Mouse (Mus musculus): ENCODE results near the gene 6430531B16Rik. TPM values are rescaled to one million over a fixed set of nuclear protein-coding genes. Genes with fewer than 3 reads are reported as not detected.

The 6430531B16Rik gene
- total RNA-seq, 2 experiments from 2014 or later, result 1.0 to 1.4 TPM

DNA sequence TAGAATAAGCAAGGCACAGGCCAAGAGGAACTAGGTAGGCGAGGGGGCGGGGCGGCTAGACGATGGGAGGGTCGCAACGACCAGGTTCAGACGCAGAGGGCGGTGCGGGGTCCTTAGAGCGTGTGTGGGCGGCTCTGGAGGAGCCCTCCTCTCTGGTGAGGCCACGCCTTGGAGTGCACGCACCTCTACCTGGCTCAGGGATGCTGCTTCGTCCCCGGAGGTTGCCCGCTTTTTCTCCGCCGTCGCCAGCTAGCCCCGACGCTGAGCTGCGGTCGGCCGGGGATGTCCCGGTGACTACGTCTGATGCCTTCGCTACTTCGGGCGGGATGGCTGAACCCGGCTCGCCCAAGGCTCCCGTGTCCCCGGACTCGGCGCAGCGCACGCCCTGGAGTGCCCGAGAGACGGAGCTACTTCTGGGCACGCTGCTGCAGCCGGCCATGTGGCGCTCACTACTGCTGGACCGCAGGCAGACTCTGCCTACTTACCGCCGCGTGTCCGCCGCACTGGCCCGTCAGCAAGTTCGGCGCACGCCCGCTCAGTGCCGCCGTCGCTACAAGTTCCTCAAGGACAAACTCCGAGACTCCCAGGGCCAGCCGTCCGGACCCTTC, 34.8 kb downstream of the 6430531B16Rik start, which contains the start of gene Utf1:
Utf1 (plus strand) TSS at position 116 of the 608 bp plus-strand sequence.
- no peak for DNase-seq (ENCODE audit: extremely low spot score in 1 of 2, low spot score in 1 of 2)

DNA sequence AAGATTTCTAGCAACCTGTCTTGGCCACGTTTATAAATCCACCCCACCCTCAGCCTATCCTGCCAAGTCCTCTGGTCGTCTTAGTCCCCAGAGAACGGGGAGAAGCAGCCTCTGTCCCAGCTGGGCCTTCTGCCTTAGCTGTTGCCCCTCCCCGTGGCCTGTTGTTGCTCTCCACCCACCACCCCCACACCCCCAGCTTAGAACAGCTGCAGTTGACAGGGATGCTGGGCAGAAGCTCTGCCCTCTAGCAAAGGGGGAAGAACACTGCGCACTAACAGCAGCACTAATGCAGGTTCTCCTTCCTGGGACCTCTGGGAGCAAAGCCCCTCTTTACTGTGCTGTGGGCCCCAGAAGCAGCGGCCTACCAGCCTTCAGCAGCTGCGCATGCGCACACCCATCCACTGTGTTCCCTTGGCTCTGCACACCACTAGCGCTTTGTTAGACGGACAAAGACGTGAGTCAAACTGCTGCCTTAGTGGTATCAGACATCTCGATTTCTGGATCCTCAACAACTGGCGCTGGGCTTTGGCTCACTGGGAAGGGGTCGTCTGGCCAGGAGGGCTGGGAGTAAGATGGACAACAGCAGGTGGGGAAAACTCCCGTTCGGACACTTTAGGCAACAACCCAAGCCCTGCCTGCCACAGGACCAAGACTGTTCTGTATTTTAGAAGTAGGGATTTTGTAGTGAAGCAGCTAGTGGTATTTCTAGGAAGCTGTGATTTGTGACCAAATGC, 37.9 kb downstream of the 6430531B16Rik start:
- DNase-seq (ENCODE audit: extremely low spot score in 1 of 2, low spot score in 1 of 2), result no peak

DNA sequence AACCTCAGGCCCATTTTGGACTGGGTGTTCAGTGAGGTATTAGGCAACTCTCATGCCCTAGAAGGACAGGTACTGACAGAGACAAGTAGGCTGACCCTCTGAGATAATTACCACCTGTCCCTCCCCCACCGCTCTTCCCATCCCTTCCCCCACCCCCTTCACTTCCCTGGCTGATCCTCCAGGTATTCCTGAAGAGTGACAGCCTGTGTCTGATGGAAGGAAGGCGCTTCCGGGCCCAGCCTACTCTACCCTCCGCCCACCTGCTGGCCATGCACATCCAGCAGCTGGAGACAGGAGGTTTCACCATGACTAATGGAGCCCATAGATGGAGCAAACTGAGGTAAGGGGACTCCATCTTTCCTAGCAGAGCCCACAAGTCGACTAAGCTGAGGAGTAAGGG, 40.7 kb downstream of the 6430531B16Rik start:
- DNase-seq (ENCODE audit: extremely low spot score in 1 of 2, low spot score in 1 of 2), result no peak

DNA sequence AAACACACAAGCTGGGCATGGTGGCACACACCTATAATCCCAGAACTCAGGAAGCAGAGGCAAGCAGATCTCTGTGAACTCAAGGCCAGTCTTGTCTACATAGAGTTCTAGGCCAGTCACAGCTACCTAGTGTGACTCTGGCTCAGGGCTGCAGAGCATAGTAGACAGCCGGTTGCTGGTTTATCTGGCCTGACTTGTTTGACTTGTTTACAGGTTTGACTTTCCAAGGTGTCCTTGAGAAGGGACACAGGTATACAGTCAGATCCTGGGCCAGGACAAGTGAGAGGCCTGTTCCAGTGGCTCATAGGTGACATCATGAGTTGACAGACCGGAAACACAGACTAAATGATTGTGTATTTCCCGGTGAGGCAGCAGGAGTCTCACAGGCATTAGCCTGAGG, 41.4 kb downstream of the 6430531B16Rik start:
- no peak for DNase-seq (ENCODE audit: extremely low spot score in 1 of 2, low spot score in 1 of 2)

DNA sequence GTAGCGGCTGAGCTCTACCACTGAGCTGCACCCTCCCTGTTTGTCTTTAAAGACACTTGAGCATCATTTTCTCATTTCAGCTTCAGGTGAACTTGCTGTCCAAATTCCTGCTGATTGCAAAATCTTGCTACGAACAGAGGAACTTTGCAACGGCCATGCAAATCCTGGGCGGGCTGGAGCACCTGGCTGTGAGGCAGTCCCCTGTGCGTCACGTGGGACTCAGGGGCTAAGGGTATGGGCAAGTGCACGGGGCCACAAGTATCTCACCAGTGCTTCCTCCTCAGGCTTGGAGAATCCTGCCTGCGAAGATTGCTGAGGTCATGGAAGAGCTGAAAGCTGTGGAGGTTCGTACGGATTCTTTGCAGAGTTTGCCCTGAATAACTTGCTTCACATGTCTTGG, 41.9 kb downstream of the 6430531B16Rik start:
- no peak for DNase-seq (ENCODE audit: extremely low spot score in 1 of 2, low spot score in 1 of 2)

DNA sequence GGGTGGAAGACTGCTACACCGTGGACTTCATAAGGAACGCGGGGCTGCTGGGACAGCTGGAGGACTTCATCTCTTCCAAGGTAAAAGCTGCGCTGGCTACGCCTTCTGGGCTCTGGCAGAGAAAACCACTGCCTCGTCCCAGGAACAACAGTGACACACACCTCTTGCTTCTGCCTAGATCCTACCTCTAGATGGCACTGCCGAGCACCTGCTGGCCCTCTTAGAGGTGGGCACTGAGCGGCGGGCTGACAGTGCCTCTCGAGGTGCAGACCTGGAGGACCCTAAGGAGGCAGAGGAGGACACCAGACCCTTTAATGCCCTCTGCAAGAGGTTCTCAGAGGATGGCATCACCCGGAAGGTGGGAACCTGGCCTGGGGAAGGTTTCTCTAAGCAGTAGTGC, 47.8 kb downstream of the 6430531B16Rik start:
- DNase-seq (ENCODE audit: extremely low spot score in 1 of 2, low spot score in 1 of 2), result peak in 1 of 2 experiments; percentile 47

Small RNAs within 50 kb of the gene (microRNA-seq; reads per million reads assigned to microRNA genes)
- 1.3 to 1.4 reads per million in 2 experiments for gene Mir202
- gene Mir7062, result 1.7 to 3.4 reads per million in 2 experiments
- gene mmu-mir-7686, result 0 reads per million in 2 experiments

Other genes with a start within 250 kb of the 6430531B16Rik start
- gene Adgra1, start 144.6 kb downstream of the 6430531B16Rik start, total RNA-seq (2021), result 10 to 100 TPM; 52.4 to 54.7 TPM
- gene Kndc1, start 84.1 kb downstream of the 6430531B16Rik start, total RNA-seq (2021), result 10 to 100 TPM; 90.1 to 95.0 TPM
- not detected for gene Utf1, start 35.0 kb downstream of the 6430531B16Rik start, total RNA-seq (2021)
- 1 to 10 TPM; 3.3 to 3.4 TPM for gene Adam8, start 13.8 kb upstream of the 6430531B16Rik start, total RNA-seq (2021)
- 10 to 100 TPM; 21.7 to 26.4 TPM for gene Zfp511, start 57.6 kb upstream of the 6430531B16Rik start, total RNA-seq (2021)
- 10 to 100 TPM; 36.6 to 38.0 TPM for gene Tubgcp2, start 57.9 kb upstream of the 6430531B16Rik start, total RNA-seq (2021)
- under 1 TPM; 0.12 to 0.14 TPM for gene Msx3, start 70.3 kb upstream of the 6430531B16Rik start, total RNA-seq (2021)
- gene Caly, start 103.8 kb upstream of the 6430531B16Rik start, total RNA-seq (2021), result 100 to 1,000 TPM; 235 to 258 TPM
- gene Prap1, start 114.6 kb upstream of the 6430531B16Rik start, total RNA-seq (2021), result not detected
- 10 to 100 TPM; 38.3 to 47.5 TPM for gene Fuom, start 123.7 kb upstream of the 6430531B16Rik start, total RNA-seq (2021)
- 1 to 10 TPM; 4.0 to 4.7 TPM for gene Paox, start 137.0 kb upstream of the 6430531B16Rik start, total RNA-seq (2021)
- gene Echs1, start 137.7 kb upstream of the 6430531B16Rik start, total RNA-seq (2021), result 10 to 100 TPM; 52.1 to 59.8 TPM
- gene Mtg1, start 158.8 kb upstream of the 6430531B16Rik start, total RNA-seq (2021), result 10 to 100 TPM; 24.9 to 30.2 TPM
- 100 to 1,000 TPM; 191 to 207 TPM for gene Sprn, start 176.1 kb upstream of the 6430531B16Rik start, total RNA-seq (2021)
- not detected for gene Olfr522, start 186.0 kb upstream of the 6430531B16Rik start, total RNA-seq (2021)
- under 1 TPM in 1 of 2 experiments, not detected in 1; 0.25 TPM for gene Olfr523, start 194.5 kb upstream of the 6430531B16Rik start, total RNA-seq (2021)
- gene Olfr524, start 227.2 kb upstream of the 6430531B16Rik start, total RNA-seq (2021), result not detected
- under 1 TPM; 0.39 to 0.63 TPM for gene Cd163l1, start 239.5 kb upstream of the 6430531B16Rik start, total RNA-seq (2021)